Mouse (Mus musculus) gastrocnemius, adult 2 months (tissue): ENCODE results near the gene Plscr2. TPM values are rescaled to one million over a fixed set of nuclear protein-coding genes. Genes with fewer than 3 reads are reported as not detected.

Experiments used
- DNase-seq: peaks from one replicate; pipeline ENCODE4 v3.0.0; 2022
- H3K27ac ChIP-seq: fragments of 200-600 bp; 2 replicates; pipeline ENCODE4 v1.8.1; 2022; ENCODE audit warnings: mild to moderate bottlenecking
- H3K4me3 ChIP-seq: fragments of 200-600 bp; 2 replicates; pipeline ENCODE4 v1.8.1; 2022; ENCODE audit warnings: mild to moderate bottlenecking, moderate library complexity
- CTCF ChIP-seq: fragments of 200-600 bp; IDR thresholded peaks from 2 replicates; pipeline ENCODE4 v1.8.1; 2022; ENCODE audit warnings: antibody characterized with exemption, mild to moderate bottlenecking, moderate library complexity
- intact Hi-C: fragments of 180-260 bp; cut with DNase I; formaldehyde crosslinking; loops from one replicate; pipeline ENCODE4 v1.15.1; 2025
- long read RNA-seq, 2 experiments: library from polyadenylated mRNA; stranded (forward); transcript quantifications; one replicate each; pipeline ENCODE4 v2.0.0; 2021
- total RNA-seq, 2 experiments: library from RNA; stranded (reverse); gene quantifications; 2 replicates each; pipeline ENCODE4 v1.2.3; 2021

The Plscr2 gene
- 1 to 10 TPM in 1 of 2 experiments, under 1 TPM in 1; 0.84 to 2.1 TPM for total RNA-seq
- long read RNA-seq, experiment 1, partial matches to known transcripts: 0 of 1 reads
- long read RNA-seq, experiment 1, other reads (novel, unspliced or antisense): 0 of 1 reads
- long read RNA-seq, experiment 2: 0 reads

GRCm38 (mm10) chr9:92275486-92276207, at the start of gene Plscr2:
Gene Plscr2 (plus strand): TSS chr9:92275602.
- peak; percentile 19 for DNase-seq

GRCm38 (mm10) chr9:92226127-92226655, 49.2 kb upstream of the Plscr2 start:
- DNase-seq: no peak
- intact Hi-C loops: no loop called here
- Histone ChIP-seq H3K4me3 (no peak overlapping the region), H3K27ac (no peak overlapping the region; the same call in 1 of the 2 replicates)
- TF ChIP-seq CTCF: no peak

More at GRCm38 (mm10) chr9:92275486-92276207, at the start of gene Plscr2:
- Histone ChIP-seq H3K4me3 (peak within 1 kb of the TSS; percentile 65), H3K27ac (peak within 1 kb of the TSS; percentile 78)
- TF ChIP-seq CTCF: no peak
- intact Hi-C loops: no loop called here

GRCm38 (mm10) chr9:92226795-92227194, 48.6 kb upstream of the Plscr2 start:
- TF ChIP-seq CTCF: no peak
- DNase-seq: no peak
- intact Hi-C loops: no loop called here
- no peak overlapping the region for H3K4me3 ChIP-seq
- H3K27ac ChIP-seq: peak overlapping the region; percentile 51; the same call in 1 of the 2 replicates

- H3K4me3 ChIP-seq: no peak overlapping the region
- no peak for TF ChIP-seq CTCF
- no peak overlapping the region for H3K27ac ChIP-seq
- DNase-seq: no peak
- intact Hi-C loops: no loop called here
Measured at GRCm38 (mm10) chr9:92228867-92229832, 46.3 kb upstream of the Plscr2 start.

GRCm38 (mm10) chr9:92229833-92230205, 45.6 kb upstream of the Plscr2 start:
- no peak for DNase-seq
- H3K27ac ChIP-seq: no peak overlapping the region
- no peak for TF ChIP-seq CTCF
- no peak overlapping the region for H3K4me3 ChIP-seq
- intact Hi-C loops: no loop called here

GRCm38 (mm10) chr9:92234901-92235458, 40.4 kb upstream of the Plscr2 start:
- H3K27ac ChIP-seq: no peak overlapping the region
- intact Hi-C loops: no loop called here
- TF ChIP-seq CTCF: no peak
- H3K4me3 ChIP-seq: no peak overlapping the region
- DNase-seq: no peak

GRCm38 (mm10) chr9:92248773-92249446, 26.5 kb upstream of the Plscr2 start:
- no peak for TF ChIP-seq CTCF
- H3K27ac ChIP-seq: no peak overlapping the region
- intact Hi-C loops: no loop called here
- H3K4me3 ChIP-seq: no peak overlapping the region
- DNase-seq: no peak

- no peak for TF ChIP-seq CTCF
- DNase-seq: no peak
- intact Hi-C loops: no loop called here
- H3K4me3 ChIP-seq: peak within 1 kb of the TSS; percentile 70
- H3K27ac ChIP-seq: peak within 1 kb of the TSS; percentile 85
Measured at GRCm38 (mm10) chr9:92249447-92249852, 26.0 kb upstream of the Plscr2 start, which contains the start of gene Plscr1. Gene Plscr1 (plus strand): TSS chr9:92249750.

GRCm38 (mm10) chr9:92249987-92250772, 25.2 kb upstream of the Plscr2 start:
- H3K4me3 ChIP-seq: peak overlapping the region; percentile 70
- intact Hi-C loops: no loop called here

GRCm38 (mm10) chr9:92252718-92253117, 22.7 kb upstream of the Plscr2 start:
- H3K4me3 ChIP-seq: no peak overlapping the region
- H3K27ac ChIP-seq: no peak overlapping the region
- TF ChIP-seq CTCF: no peak
- no peak for DNase-seq
- intact Hi-C loops: no loop called here

More at GRCm38 (mm10) chr9:92249987-92250772, 25.2 kb upstream of the Plscr2 start:
- peak; percentile 85 for DNase-seq
- H3K27ac ChIP-seq: peak overlapping the region; percentile 85
- TF ChIP-seq CTCF: no peak
